Mouse (Mus musculus): ENCODE measurements around the gene Cirbp.

The Cirbp gene

DNA sequence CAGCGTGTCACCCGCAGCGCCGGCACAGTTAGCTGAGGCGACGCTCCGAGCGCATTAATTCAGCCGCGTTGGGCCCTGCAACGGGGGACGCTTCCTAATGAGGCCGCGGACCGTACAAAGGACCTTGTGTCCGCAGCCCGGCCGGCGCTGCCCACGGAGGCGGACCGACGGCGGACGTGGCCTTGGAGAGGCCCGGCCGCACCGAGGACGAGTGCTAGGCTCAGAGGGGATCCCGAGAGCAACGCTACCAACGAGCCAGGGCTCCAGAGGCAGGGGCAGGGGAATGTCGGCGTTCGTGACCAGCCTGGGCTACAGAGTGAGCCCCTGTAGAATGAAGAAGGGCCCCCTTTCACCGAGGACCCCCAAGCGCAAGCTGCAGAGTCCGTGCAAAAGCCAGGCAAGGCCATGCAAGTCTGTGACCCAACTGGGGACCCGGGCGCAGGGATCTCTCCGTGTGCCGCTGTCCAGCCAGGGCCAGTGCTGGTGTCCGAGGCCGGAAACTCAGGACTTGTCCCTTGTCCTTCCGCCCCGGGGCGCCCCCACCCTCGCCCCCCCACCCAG, 24.8 kb downstream of the Cirbp start:
- TF ChIP-seq GATA4 (IDR thresholded peaks at IDR 0.05; ENCODE audit: insufficient replicate concordance, low read length), result no peak

DNA sequence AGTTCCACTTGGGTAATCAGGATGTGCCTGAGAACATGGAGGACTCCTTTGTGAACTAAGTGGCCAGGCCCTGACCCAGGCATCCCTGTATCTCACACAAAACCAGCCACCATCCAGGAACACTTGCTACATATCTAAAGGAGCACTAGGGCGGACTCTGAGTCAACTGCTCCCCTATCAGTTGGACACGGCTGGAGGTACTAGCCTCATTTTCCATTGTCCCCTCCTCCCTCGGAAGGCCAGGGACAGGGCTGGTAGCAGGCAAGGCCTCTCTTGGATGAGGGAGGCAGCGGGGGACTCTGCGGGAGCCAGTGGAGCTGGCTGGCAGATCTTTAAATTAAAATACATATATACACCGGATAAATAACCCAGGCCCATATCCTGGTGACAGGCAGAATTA, 28.2 kb downstream of the Cirbp start:
- no peak for TF ChIP-seq GATA4 (IDR thresholded peaks at IDR 0.05; ENCODE audit: insufficient replicate concordance, low read length)

DNA sequence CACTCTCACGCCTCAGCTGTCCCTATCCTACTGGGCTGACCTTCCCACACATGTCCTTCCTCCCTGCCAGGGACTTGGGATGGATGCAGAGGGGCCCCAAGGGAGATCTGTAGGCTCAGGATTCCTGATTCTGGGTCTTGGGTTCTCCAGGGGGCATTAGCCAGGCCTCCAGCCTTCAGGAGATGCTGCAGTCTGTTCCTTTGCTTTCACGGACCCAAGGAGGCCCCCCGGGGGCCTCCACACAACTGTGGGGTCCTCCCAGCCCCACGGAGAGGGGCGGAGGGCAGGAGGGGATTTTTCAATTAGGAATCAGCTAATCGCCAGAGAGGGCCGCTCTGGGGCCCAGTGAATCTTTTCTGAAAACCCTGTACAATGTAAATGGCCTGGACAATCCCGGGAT, 28.7 kb downstream of the Cirbp start:
- no peak for TF ChIP-seq GATA4 (IDR thresholded peaks at IDR 0.05; ENCODE audit: insufficient replicate concordance, low read length)

DNA sequence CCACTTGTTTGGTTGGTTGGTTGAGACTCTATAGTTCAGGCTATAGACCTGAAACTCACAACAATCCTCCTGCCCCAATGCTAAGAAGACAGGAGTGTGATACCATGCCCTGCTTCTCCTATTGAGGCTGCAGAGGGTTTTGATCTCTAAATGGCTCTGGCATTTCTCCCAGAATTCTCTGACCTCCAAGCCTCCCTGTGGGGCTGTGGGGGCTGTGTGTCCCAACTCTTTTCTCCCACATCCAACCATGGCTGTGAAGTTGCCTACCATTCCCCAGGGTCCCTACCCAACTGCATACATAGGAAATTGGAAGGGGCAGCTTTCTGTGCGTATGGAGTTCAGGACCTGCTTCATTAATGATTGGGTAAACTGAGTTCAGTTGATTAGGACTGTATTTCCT, 30.4 kb downstream of the Cirbp start:
- no peak for TF ChIP-seq GATA4 (IDR thresholded peaks at IDR 0.05; ENCODE audit: insufficient replicate concordance, low read length)

DNA sequence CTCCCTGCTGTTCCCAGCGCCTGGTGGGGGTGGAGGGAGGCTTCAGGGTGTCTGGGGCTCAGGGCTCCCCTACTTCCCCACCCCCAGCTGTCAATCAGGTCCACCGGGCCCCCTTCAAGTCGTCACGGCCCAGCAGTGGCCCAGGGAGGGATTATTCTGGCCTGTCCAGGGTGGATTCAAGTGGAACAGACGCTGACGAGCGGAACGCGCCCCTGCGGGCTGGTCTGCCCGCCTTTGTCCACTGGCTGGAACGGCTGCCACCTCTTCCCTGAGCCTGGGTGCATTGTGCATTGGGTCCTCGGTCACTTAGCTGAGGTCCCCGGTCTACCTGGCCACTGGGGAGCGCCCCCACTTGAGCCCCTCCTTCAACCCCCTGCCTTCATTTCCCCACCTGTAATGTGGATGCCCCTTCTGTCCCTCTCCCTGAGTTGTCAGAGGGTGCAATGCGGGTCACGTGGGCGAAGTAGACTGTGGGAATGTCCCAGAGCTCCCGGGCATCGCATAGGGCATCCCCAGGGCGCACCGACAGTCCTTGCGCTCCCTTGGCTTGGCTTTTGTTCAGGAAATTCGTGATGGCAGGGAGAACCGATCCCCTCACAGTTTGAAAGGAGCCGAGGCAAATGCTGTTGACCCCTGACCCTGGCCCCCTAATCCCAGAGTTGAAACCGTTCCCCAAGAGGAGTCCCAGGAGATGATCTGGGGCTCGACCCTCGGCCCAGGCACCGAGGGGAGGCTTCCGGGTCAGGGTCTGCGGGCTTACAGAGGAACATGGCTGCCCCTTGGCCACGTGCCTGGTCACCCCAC, 31.2 kb downstream of the Cirbp start:
- TF ChIP-seq GATA4 (IDR thresholded peaks at IDR 0.05; ENCODE audit: insufficient replicate concordance, low read length), result no peak

DNA sequence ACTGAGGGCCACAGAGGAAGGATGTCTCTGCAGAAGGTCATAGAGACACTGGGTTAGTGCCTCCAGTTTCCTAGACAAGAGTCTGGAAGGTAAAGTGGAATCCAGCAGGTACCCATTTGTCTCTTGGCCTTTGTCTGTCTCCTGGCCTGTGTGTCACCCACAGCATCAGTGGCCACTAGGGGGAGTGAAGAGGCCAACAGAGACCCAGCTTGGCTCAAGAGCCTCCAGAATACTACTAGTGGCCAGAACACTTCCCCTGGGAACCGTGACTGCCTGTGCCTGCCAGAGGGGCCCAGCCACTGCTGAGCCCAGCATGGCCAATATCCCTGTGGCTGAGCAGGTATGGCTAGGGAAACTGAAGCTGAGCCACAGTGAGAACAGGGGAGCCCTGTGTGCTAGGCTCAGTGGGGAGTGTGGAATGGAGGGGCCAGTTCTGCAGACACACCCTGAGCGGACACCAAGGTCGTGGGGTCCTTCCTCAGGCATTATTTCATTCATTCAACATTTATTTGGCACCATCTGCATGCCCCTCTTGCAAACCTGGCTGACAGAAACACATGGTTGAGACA, 33.7 kb downstream of the Cirbp start:
- no peak for TF ChIP-seq GATA4 (IDR thresholded peaks at IDR 0.05; ENCODE audit: insufficient replicate concordance, low read length)

DNA sequence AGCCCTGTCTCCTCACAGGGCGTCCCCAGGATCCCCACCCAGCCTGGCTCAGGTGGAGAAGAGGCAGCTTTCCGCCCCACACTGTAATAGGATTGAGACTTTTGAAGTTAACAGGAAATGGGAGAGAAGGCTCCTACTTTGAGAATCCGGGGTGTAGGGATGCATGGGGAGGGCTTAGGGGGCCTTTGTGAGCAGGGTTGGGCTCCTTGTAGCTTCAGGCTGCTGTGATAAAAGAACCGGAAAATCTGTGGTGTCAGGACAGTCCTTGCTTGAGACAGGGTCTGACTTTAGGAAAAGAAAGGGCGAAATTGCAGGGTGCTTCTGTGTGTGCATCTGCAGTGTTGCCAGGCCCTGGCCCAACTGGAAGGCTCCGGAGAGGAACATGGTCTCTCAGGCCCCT, 34.7 kb downstream of the Cirbp start:
- TF ChIP-seq GATA4 (IDR thresholded peaks at IDR 0.05; ENCODE audit: insufficient replicate concordance, low read length), result no peak

DNA sequence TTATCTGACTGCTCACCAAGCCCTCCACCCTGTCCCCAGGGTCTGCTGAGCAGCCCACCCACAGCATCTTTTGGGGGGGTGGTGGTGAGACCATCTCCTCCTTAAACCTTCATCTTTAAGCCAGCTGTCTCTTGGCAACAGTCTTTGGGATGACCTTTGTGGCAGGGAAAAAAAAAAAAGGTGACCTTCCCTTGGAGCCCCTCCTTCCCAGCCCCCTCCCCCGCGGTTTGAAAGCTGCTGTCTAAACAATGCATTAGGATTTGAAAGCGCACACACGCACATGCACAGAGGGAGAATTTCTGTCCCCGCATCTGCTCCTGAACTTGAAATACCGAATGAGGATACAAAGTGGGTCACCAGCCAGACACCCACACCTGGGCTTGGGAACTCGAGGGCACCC, 38.3 kb downstream of the Cirbp start:
- no peak for TF ChIP-seq GATA4 (IDR thresholded peaks at IDR 0.05; ENCODE audit: insufficient replicate concordance, low read length)

DNA sequence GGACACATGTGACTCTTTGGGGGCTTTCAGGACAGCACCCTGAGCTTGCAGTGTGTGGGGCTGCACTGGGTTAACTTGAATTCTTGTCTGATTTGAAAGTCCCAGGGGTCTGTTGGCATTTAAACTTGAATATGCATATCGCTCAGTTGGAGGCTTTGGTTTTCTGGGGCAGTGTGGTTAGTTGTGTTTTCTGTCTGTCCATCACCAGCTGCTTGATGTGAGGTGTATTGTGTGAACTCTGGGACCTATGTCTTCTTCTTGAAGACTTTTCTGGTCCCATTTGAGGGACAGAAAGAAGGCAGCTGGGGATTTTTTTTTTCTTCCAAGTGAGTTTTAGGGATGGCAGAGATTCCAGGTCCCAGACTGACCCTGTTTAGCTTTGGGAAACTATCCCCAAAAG, 41.4 kb downstream of the Cirbp start:
- TF ChIP-seq GATA4 (IDR thresholded peaks at IDR 0.05; ENCODE audit: insufficient replicate concordance, low read length), result no peak

DNA sequence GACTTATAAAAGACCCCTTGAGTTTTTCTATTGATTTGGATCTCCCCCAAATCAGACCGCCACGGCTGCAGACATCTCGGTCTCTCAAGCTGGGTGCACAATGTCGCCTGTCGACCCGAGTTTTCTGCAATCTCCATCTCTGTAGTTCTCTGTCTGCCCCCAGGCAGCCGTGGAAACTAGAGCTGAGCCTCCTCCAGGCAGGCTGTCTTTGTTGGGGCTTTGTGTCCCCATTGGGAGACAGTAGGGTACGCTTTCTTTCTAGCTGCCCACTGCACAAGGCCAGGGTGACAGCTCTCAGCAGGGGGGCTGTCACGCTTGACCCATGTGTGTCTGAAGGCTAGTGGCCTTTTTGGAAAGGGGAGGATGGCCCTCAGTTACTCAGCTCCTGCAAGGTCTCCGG, 41.9 kb downstream of the Cirbp start:
- TF ChIP-seq GATA4 (IDR thresholded peaks at IDR 0.05; ENCODE audit: insufficient replicate concordance, low read length), result no peak

DNA sequence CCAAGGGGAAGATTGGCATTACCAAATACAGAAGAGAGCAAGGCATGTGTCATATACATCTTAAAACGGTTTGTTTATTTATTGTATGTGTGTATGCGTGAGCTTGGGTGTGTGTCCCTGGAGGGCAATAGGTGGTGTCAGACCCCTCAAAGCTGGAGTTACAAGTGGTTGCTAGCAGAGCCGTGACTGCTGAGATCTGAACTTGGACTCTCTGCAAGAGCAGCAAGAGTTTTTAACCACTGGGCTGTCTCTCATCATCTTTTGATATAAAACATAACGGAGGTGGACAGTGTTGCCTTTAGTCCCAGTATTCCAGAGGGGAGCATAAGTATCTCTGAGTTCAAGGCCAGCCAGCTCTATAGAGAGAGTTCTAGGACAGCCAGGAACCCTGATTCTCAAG, 42.5 kb downstream of the Cirbp start:
- TF ChIP-seq GATA4 (IDR thresholded peaks at IDR 0.05; ENCODE audit: insufficient replicate concordance, low read length), result no peak

DNA sequence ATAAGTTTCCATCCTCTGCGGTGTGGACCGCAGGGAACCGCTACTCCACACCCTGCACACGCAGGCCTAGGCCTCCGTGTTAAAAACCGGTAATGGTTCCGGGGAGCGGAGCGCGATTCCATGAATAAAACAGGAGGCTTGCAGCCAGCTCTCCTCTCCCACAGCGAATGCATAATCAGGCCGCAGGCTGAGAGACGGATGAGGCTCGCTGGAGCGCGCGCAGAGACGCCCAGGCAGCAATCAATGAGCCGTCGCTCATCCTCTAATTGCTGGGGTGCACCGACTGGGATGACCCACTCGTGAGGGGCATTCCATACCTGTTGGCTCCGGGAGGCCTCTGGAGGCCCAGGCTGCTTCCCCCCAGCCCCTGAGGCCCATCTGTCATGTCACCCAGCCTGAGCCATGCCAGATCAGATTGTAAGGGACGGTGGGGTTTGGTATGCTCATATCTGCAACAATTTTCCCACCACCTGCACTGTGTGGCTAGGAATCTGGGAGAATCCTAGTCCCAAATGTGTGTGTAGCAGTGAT, 43.1 kb downstream of the Cirbp start:
- no peak for TF ChIP-seq GATA4 (IDR thresholded peaks at IDR 0.05; ENCODE audit: insufficient replicate concordance, low read length)

DNA sequence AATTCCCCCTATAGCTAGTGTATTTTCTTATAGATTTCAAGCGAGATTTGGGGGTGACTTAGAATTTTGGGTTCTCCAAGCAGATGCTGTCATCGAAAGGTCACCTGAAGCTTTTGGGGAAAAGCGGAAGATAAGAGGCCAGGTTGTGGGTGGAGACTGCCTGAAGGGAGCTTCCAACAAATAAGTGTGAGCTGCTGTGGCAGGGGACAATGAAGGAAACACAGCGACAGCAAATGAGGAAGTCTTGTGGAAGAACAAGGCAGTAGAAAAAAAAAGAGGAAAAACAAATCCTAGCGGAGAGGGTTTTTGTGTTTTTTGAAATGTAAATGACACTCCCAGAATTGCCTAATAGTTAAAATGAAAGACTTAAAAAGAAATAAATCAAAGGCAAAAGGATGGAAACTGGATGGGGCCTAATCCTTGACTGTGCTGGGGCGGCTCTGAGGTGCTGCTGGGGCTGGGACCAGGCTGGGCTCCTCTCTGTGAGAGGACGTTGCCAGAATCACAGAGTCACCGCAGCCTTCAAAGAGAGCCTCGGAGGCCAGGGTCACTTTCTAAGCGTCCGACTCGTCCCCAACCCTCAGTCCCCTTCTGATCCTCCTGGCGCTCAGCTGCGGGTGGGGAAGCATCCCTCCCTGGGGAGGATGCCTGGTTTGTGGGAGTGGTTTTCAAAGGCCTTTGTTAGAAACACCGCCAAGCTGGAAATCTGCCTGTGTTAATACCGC, 49.4 kb downstream of the Cirbp start:
- TF ChIP-seq GATA4 (IDR thresholded peaks at IDR 0.05; ENCODE audit: insufficient replicate concordance, low read length), result no peak

DNA sequence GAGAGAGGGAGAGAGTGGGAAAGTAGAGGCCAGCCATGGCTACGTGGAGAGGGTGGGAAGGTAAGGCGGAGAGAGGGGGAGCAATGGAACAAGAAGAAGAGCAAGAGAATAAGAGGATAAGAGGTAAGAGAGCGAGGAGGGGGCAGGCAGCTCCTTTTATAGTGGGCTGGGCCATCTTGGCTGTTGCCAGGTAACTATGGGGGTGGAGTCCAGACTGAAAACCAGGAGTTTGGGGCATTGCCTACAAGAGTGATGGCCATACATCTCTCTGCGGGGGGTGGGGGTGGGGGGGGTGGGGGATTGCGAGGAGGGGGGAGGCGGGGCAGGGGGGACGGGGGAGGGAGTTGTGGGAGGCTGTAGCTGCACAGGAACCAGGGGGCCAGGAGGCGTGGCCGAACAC, 54.9 kb downstream of the Cirbp start:
- TF ChIP-seq GATA4 (IDR thresholded peaks at IDR 0.05; ENCODE audit: insufficient replicate concordance, low read length), result no peak

Data from liver, adult (tissue).